Comparison of ENCODE assay signal across 8 mouse cellular contexts in genomic region chr11:88068411-88069245, GRCm38 (mm10). TPM values are rescaled to one million over a fixed set of nuclear protein-coding genes. Genes with fewer than 3 reads are reported as not detected.
DNase-seq lines count a peak whose midpoint lies in the region; ATAC-seq and TF ChIP-seq lines count a peak whose summit lies in the region.

No protein-coding gene starts in this region.

- H3K4me1 ChIP-seq in embryonic facial prominence, embryonic 15.5 days = peaks cover 34% of the 10 kb centered on the region
- H3K4me1 ChIP-seq in heart, embryonic 14.5 days (ENCODE audit: control insufficient read depth in 2 of 2, insufficient read depth in 2 of 2, low read length in 2 of 2) = peaks cover 4 to 30% of the 10 kb centered on the region in 2 experiments; a peak in 3 of 4 replicates
- H3K4me1 ChIP-seq in lung, embryonic 16.5 days (replicated peaks; ENCODE audit: control insufficient read depth, insufficient read depth, low read length) = peaks cover 24% of the 10 kb centered on the region
- peaks cover 9% of the 10 kb centered on the region for H3K4me1 ChIP-seq in olfactory bulb, adult 2 months (ENCODE audit: control insufficient read depth, insufficient read depth, low read length)
- H3K4me1 ChIP-seq in thymus, adult 2 months (replicated peaks; ENCODE audit: control insufficient read depth, insufficient read depth, low read length) = peaks cover 14% of the 10 kb centered on the region

- no peak for TF ChIP-seq CTCF in olfactory bulb, adult 2 months (IDR thresholded peaks at IDR 0.05; ENCODE audit: insufficient read depth, low read depth, low read length)
- no peak for TF ChIP-seq CTCF in thymus, adult 2 months (IDR thresholded peaks at IDR 0.05; ENCODE audit: borderline replicate concordance, control insufficient read depth, extremely low read depth, insufficient read depth, low read length, poor library complexity)

- H3K36me3 ChIP-seq in embryonic facial prominence, embryonic 15.5 days = peaks cover 5% of the 10 kb centered on the region; the same call in 1 of the 2 replicates
- peaks cover 7% of the 10 kb centered on the region for H3K36me3 ChIP-seq in heart, embryonic 14.5 days (ENCODE audit: control insufficient read depth, insufficient read depth, low read length)
- H3K36me3 ChIP-seq in lung, embryonic 16.5 days (ENCODE audit: control insufficient read depth, insufficient read depth, low read length) = 0 out of 2 replicates have a peak, but pooled peaks cover 3% of the 10 kb centered on the region
- peaks cover 1% of the 10 kb centered on the region; the same call in 1 of the 2 replicates for H3K36me3 ChIP-seq in thymus, adult 2 months (ENCODE audit: control insufficient read depth, insufficient read depth, low read length)

- H3K4me3 ChIP-seq in embryonic facial prominence, embryonic 15.5 days (replicated peaks) = peak overlapping the region; percentile 94
- H3K4me3 ChIP-seq in heart, embryonic 14.5 days (ENCODE audit: control insufficient read depth in 1 of 2, insufficient read depth in 1 of 2, low read depth in 1 of 2, low read length in 2 of 2) = peak overlapping the region; percentile 78 to 97
- peak overlapping the region; percentile 93 for H3K4me3 ChIP-seq in lung, embryonic 16.5 days (ENCODE audit: low read length)
- peak overlapping the region; percentile 79 for H3K4me3 ChIP-seq in olfactory bulb, adult 2 months (ENCODE audit: insufficient read depth, low read depth, low read length)
- H3K4me3 ChIP-seq in thymus, adult 2 months (ENCODE audit: control insufficient read depth, insufficient read depth, low read length) = peak overlapping the region; percentile 79

- 0 out of 2 replicates have a peak, but pooled peaks have one; percentile 31 for TF ChIP-seq POLR2A in olfactory bulb, adult 2 months (IDR thresholded peaks at IDR 0.05; ENCODE audit: insufficient read depth, low read depth, low read length)
- TF ChIP-seq POLR2A in thymus, adult 2 months (IDR thresholded peaks at IDR 0.05; ENCODE audit: control insufficient read depth, extremely low read depth, insufficient read depth, low read length, poor library complexity) = 0 out of 2 replicates have a peak, but pooled peaks have one; percentile 21

- peak overlapping the region; percentile 69 for H3K4me2 ChIP-seq in embryonic facial prominence, embryonic 15.5 days (replicated peaks)
- peak overlapping the region; percentile 94 for H3K4me2 ChIP-seq in heart, embryonic 14.5 days (ENCODE audit: low read length)
- peak overlapping the region; percentile 63 for H3K4me2 ChIP-seq in lung, embryonic 16.5 days (ENCODE audit: low read depth, low read length)

- DNase-seq in CD4-positive, CD25-positive, alpha-beta regulatory T cell, adult 2 months (ENCODE audit: low read depth, low spot score) = peak; percentile 64
- DNase-seq in adrenal gland, postnatal 36 days = peak; percentile 79 to 86
- peak; percentile 81 for DNase-seq in kidney, postnatal 10 days
- peak; percentile 59 for DNase-seq in thymus, adult 2 months

- H3K27me3 ChIP-seq in embryonic facial prominence, embryonic 15.5 days = no peaks in the 10 kb centered on the region
- no peaks in the 10 kb centered on the region for H3K27me3 ChIP-seq in heart, embryonic 14.5 days (ENCODE audit: control insufficient read depth, insufficient read depth, low read length)
- H3K27me3 ChIP-seq in lung, embryonic 16.5 days (ENCODE audit: control insufficient read depth, insufficient read depth, low read depth, low read length) = no peaks in the 10 kb centered on the region
- H3K27me3 ChIP-seq in thymus, adult 2 months (ENCODE audit: control insufficient read depth, insufficient read depth, low read length) = no peaks in the 10 kb centered on the region

- no peaks in the 10 kb centered on the region for H3K9me3 ChIP-seq in embryonic facial prominence, embryonic 15.5 days (replicated peaks)
- no peaks in the 10 kb centered on the region for H3K9me3 ChIP-seq in heart, embryonic 14.5 days (ENCODE audit: control insufficient read depth, low read length)
- no peaks in the 10 kb centered on the region for H3K9me3 ChIP-seq in lung, embryonic 16.5 days (ENCODE audit: control insufficient read depth, low read length)

- H3K27ac ChIP-seq in embryonic facial prominence, embryonic 15.5 days (replicated peaks) = peak overlapping the region; percentile 95
- peak overlapping the region; percentile 91 to 98 for H3K27ac ChIP-seq in heart, embryonic 14.5 days (replicated peaks in 1 of 2; ENCODE audit: control insufficient read depth in 1 of 2, insufficient read depth in 1 of 2, low read depth in 2 of 2, low read length in 2 of 2)
- peak overlapping the region; percentile 96 for H3K27ac ChIP-seq in lung, embryonic 16.5 days (ENCODE audit: low read length)
- peak overlapping the region; percentile 19 for H3K27ac ChIP-seq in olfactory bulb, adult 2 months (ENCODE audit: insufficient read depth, low read depth, low read length)
- H3K27ac ChIP-seq in thymus, adult 2 months (ENCODE audit: control insufficient read depth, insufficient read depth, low read length) = peak overlapping the region; percentile 1; the same call in 1 of the 2 replicates

- under 1% methylated on average over 91 of the region's 92 CpGs for WGBS in embryonic facial prominence, embryonic 15.5 days
- under 1% methylated on average over 67 of the region's 92 CpGs for WGBS in heart, embryonic 14.5 days
- WGBS in lung, embryonic 16.5 days = under 1% methylated on average over 67 of the region's 92 CpGs
- WGBS in olfactory bulb, adult 2 months = under 1% methylated on average over 77 of the region's 92 CpGs
- under 1% methylated on average over 74 of the region's 92 CpGs for whole genome bisulfite sequencing in thymus, adult 2 months

- H3K9ac ChIP-seq in embryonic facial prominence, embryonic 15.5 days = peak overlapping the region; percentile 77
- peak overlapping the region; percentile 98 for H3K9ac ChIP-seq in heart, embryonic 14.5 days (ENCODE audit: low read length)
- peak overlapping the region; percentile 95 for H3K9ac ChIP-seq in lung, embryonic 16.5 days (ENCODE audit: low read length)

- ATAC-seq in embryonic facial prominence, embryonic 15.5 days (ENCODE audit: insufficient number of reproducible peaks, low FRiP score, low TSS enrichment, low read depth) = peak; percentile 75
- peak; percentile 73 for ATAC-seq in heart, embryonic 14.5 days (ENCODE audit: insufficient number of reproducible peaks, insufficient read depth, low FRiP score, low read depth)
- peak; percentile 81 for ATAC-seq in lung, embryonic 16.5 days (ENCODE audit: low read depth)

RNA-seq across cellular contexts. Expression of gene Vezf1, which starts 0.5 kb away (rescaled TPM):
- total RNA-seq in adrenal gland, postnatal 36 days (2021) = 10 to 100 TPM; 49.3 to 50.9 TPM
- polyA plus RNA-seq in embryonic facial prominence, embryonic 15.5 days (2015; fragmentation: Nextera tagmentation; extraction: Ambion mirVana) = 37.5 and 39.6 TPM in 2 replicates
- 23.9 and 26.2 TPM in 2 replicates for polyA plus RNA-seq in heart, embryonic 14.5 days (2014; fragmentation: Nextera tagmentation; extraction: Ambion mirVana)
- polyA plus RNA-seq in lung, embryonic 16.5 days (2015; fragmentation: Nextera tagmentation; extraction: Ambion mirVana) = 32.9 and 38.2 TPM in 2 replicates
- not detected in 2 replicates for polyA plus RNA-seq in olfactory bulb, adult 2 months (2012; ENCODE audit: insufficient read depth, insufficient read length, low replicate concordance, missing spikeins)
- polyA plus RNA-seq in thymus, adult 2 months (2012; rRNA removed) = 35.4 and 35.9 TPM in 2 replicates

RNA-seq across cellular contexts. Expression of gene Srsf1, which starts 21.5 kb away (rescaled TPM):
- total RNA-seq in adrenal gland, postnatal 36 days (2021) = 100 to 1,000 TPM; 212 to 243 TPM
- 269 and 279 TPM in 2 replicates for polyA plus RNA-seq in embryonic facial prominence, embryonic 15.5 days (2015; fragmentation: Nextera tagmentation; extraction: Ambion mirVana)
- polyA plus RNA-seq in heart, embryonic 14.5 days (2014; fragmentation: Nextera tagmentation; extraction: Ambion mirVana) = 192 and 199 TPM in 2 replicates
- 257 and 272 TPM in 2 replicates for polyA plus RNA-seq in lung, embryonic 16.5 days (2015; fragmentation: Nextera tagmentation; extraction: Ambion mirVana)
- polyA plus RNA-seq in olfactory bulb, adult 2 months (2012; ENCODE audit: insufficient read depth, insufficient read length, low replicate concordance, missing spikeins) = 341 and 667 TPM in 2 replicates
- 247 and 358 TPM in 2 replicates for polyA plus RNA-seq in thymus, adult 2 months (2012; rRNA removed)

RNA-seq across cellular contexts. Expression of gene Cuedc1, which starts 29.2 kb away (rescaled TPM):
- total RNA-seq in adrenal gland, postnatal 36 days (2021) = 10 to 100 TPM; 46.9 to 53.4 TPM
- 35.4 and 38.7 TPM in 2 replicates for polyA plus RNA-seq in embryonic facial prominence, embryonic 15.5 days (2015; fragmentation: Nextera tagmentation; extraction: Ambion mirVana)
- 14.3 and 17.0 TPM in 2 replicates for polyA plus RNA-seq in heart, embryonic 14.5 days (2014; fragmentation: Nextera tagmentation; extraction: Ambion mirVana)
- 11.3 and 11.8 TPM in 2 replicates for polyA plus RNA-seq in lung, embryonic 16.5 days (2015; fragmentation: Nextera tagmentation; extraction: Ambion mirVana)
- not detected in 2 replicates for polyA plus RNA-seq in olfactory bulb, adult 2 months (2012; ENCODE audit: insufficient read depth, insufficient read length, low replicate concordance, missing spikeins)
- polyA plus RNA-seq in thymus, adult 2 months (2012; rRNA removed) = 13.8 and 15.5 TPM in 2 replicates

Comparison
In these comparisons a context has a peak if more than half of its experiments do, and no peak if none do; other contexts are left out.
1. Peak in every context shown above with its lines: DNase-seq, ATAC-seq, H3K4me3 ChIP-seq and H3K27ac ChIP-seq.
2. H3K27ac ChIP-seq: peak in every context shown above with its lines; median percentile 96 in lung, embryonic 16.5 days; 95 in embryonic facial prominence, embryonic 15.5 days; 94 in heart, embryonic 14.5 days; 19 in olfactory bulb, adult 2 months; 1 in thymus, adult 2 months.